Mouse (Mus musculus): ENCODE data around the gene H6pd. TPM values are rescaled to one million over a fixed set of nuclear protein-coding genes. Genes with fewer than 3 reads are reported as not detected.

H6pd gene
- total RNA-seq, 2 experiments from 2014 or later: 11.6 to 16.0 TPM

GRCm38 (mm10) chr4:150040003-150040581, 31.3 kb upstream of the H6pd start:
- no peak for DNase-seq (ENCODE audit: extremely low spot score in 1 of 2, low spot score in 2 of 2)
- no peak overlapping the region for H3K27ac ChIP-seq
- no peak for TF ChIP-seq CTCF (IDR thresholded peaks at IDR 0.05)
- intact Hi-C loops (cut with DNase I): no loop called here
- no peak overlapping the region for H3K4me3 ChIP-seq

DNA sequence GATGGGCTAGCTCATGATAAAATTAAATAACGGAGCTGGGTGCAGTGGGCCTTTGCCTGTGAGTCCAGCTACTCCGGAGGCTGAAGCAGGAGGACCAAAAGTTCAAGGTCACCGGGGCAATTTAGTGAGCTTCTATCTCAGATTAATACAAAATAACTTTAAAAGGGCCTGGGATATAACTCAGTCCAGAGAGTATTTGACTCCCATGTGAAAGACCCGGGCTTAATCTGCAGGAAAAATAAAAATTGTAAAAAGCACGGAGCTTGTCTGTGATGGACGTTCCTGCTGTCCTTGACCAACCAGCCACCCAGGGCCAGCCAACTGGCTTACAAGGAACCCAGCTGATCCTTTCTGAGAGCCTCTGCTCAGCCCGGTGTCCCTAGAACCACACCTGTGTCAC, 29.7 kb upstream of the H6pd start:
- DNase-seq (ENCODE audit: extremely low spot score in 1 of 2, low spot score in 2 of 2): no peak
- TF ChIP-seq CTCF (IDR thresholded peaks at IDR 0.05): no peak
- no peak overlapping the region for H3K4me3 ChIP-seq
- H3K27ac ChIP-seq: no peak overlapping the region
- intact Hi-C loops (cut with DNase I): loop anchor here (10.0 kb wide), 1 partner anchor 186 kb away; no protein-coding TSS in a partner anchor

DNA sequence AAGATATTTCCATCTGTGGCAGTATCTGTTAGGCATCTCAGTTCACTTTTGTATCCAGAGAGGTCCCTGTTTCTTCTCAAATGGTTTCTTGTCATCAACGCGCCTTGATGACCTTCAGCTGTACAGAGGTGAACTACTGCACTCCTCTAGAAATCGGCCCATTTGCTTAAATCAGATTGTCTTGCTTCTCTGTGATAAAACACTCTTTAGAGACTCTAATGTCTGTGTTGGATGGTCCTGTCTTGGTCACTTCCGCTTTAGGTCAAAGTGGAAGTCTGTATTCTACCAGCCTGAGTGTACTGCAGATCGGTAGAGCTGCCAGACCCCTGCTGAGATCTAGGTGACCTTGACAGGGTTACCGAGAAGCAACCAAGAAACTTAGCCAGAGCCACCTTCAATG, 27.3 kb upstream of the H6pd start:
- Histone ChIP-seq H3K4me3 (no peak overlapping the region), H3K27ac (no peak overlapping the region)
- intact Hi-C loops (cut with DNase I): loop anchor here (10.0 kb wide), 1 partner anchor 189 kb away; no protein-coding TSS in a partner anchor
- no peak for TF ChIP-seq CTCF (IDR thresholded peaks at IDR 0.05)
- DNase-seq (ENCODE audit: extremely low spot score in 1 of 2, low spot score in 2 of 2): no peak

DNA sequence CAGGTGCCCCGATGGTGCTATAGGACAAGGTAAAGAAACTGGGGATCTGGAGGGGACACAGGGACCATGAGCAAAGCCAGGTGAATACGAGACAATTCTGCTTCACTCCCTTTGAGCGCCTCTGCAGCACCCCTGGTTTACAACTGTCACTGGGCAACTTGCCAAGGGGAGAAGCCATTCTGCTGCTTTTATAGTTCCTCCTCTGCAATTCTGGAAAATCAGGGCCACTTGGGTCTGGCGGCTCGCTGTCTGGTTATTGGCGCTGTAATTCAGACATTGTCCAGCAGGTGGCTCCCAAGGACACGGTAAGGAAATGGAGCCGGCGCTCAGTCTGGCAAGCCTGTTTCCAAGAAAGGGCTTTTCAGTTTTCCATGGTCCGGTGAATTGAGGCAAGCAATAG, 26.5 kb upstream of the H6pd start:
- intact Hi-C loops (cut with DNase I): loop anchor here (1.0 to 10.0 kb wide), 3 partner anchors 38 to 190 kb away; no protein-coding TSS in a partner anchor

GRCm38 (mm10) chr4:150033261-150033671, 24.4 kb upstream of the H6pd start:
- intact Hi-C loops (cut with DNase I): loop anchor here (5.0 to 10.0 kb wide), 2 partner anchors 56 to 192 kb away; no protein-coding TSS in a partner anchor
- H3K4me3 ChIP-seq: peak overlapping the region; percentile 29
- TF ChIP-seq CTCF (IDR thresholded peaks at IDR 0.05): peak; percentile 13; the same call in 1 of the 2 replicates
- DNase-seq (ENCODE audit: extremely low spot score in 1 of 2, low spot score in 2 of 2): peak in 1 of 2 experiments; percentile 34
- peak overlapping the region; percentile 28; the same call in 1 of the 2 replicates for H3K27ac ChIP-seq

More for the DNA sequence above, 26.5 kb upstream of the H6pd start:
- Histone ChIP-seq H3K27ac (no peak overlapping the region), H3K4me3 (no peak overlapping the region)
- DNase-seq (ENCODE audit: extremely low spot score in 1 of 2, low spot score in 2 of 2): peak; percentile 87 to 92
- peak; percentile 98 for TF ChIP-seq CTCF (IDR thresholded peaks at IDR 0.05)

- Histone ChIP-seq H3K4me3 (peak overlapping the region; percentile 64), H3K27ac (peak overlapping the region; percentile 83)
- TF ChIP-seq CTCF (IDR thresholded peaks at IDR 0.05): no peak; the same call in none of the 2 replicates
- DNase-seq (ENCODE audit: extremely low spot score in 1 of 2, low spot score in 2 of 2): no peak
- intact Hi-C loops (cut with DNase I): loop anchor here (5.0 to 10.0 kb wide), 2 partner anchors 54 to 193 kb away; no protein-coding TSS in a partner anchor
Measured at GRCm38 (mm10) chr4:150031234-150031890, 22.5 kb upstream of the H6pd start.

DNA sequence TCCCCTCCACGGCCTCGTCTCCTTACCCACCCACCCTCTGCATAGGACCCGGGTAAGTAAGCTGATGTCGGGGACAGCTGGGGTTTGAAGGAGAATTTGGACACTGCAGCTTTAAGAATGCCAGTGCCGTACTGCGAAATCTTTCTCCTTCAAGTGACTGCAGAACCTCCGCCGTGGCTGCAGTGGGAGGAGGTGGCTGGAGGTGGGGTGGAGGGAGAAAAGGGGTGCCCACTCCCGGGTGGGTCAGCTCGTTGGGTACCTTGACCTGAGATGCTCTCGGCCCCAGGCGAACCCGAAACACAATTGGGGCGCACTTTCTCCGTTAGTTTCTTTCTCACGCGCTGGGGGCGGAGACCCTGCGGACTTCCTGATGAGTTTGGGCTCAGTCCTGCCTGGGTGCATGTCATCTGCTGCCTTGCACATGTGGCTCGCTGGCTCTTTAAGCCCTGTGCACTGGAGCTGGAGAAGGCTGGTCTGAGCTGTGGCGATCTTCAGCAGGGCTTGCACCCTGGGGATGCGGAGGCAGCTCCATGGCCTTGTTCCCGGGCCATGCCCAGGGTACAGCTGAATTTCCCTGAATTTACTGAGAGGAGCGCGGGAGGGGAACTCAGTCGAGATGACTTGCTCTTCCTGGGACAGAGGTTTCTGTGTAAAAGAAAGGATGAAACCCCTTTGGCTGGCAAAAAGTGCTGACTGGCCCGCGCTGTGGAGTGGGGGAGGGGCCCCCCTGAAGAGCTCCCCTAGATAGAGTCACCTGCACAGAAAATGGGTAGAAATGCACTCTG, 21.8 kb upstream of the H6pd start:
- TF ChIP-seq CTCF (IDR thresholded peaks at IDR 0.05): no peak
- peak overlapping the region; percentile 83 for H3K27ac ChIP-seq
- peak in 1 of 2 experiments; percentile 38 for DNase-seq (ENCODE audit: extremely low spot score in 1 of 2, low spot score in 2 of 2)
- intact Hi-C loops (cut with DNase I): loop anchor here (1.0 to 10.0 kb wide), 3 partner anchors 53 to 194 kb away; no protein-coding TSS in a partner anchor
- H3K4me3 ChIP-seq: peak overlapping the region; percentile 64

- Histone ChIP-seq H3K4me3 (peak overlapping the region; percentile 64), H3K27ac (peak overlapping the region; percentile 83)
- TF ChIP-seq CTCF (IDR thresholded peaks at IDR 0.05): no peak
- peak; percentile 23 to 36 for DNase-seq (ENCODE audit: extremely low spot score in 1 of 2, low spot score in 2 of 2)
- intact Hi-C loops (cut with DNase I): loop anchor here (1.0 to 10.0 kb wide), 5 partner anchors 17 to 223 kb away; no protein-coding TSS in a partner anchor
Measured at GRCm38 (mm10) chr4:150029885-150030284, 21.1 kb upstream of the H6pd start.

DNA sequence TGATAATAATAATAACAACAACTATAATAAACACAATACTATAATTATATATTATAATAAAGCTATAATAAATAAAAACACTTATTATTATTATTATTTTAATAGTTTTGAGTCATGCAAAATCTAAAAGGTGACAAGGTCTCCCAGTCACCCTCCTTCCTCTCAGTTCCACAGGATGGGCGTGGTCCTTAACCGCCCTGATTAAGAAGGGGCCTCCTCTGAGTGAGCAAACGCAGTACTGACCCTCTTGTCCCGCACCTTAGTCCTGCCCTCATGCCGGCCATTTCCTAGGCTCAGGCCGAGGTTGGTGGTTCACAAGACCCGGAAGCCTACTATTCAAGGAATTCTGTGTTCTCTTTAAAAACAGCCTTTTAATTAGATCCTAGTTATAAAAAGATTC, 14.7 kb upstream of the H6pd start:
- no peak for TF ChIP-seq CTCF (IDR thresholded peaks at IDR 0.05)

DNA sequence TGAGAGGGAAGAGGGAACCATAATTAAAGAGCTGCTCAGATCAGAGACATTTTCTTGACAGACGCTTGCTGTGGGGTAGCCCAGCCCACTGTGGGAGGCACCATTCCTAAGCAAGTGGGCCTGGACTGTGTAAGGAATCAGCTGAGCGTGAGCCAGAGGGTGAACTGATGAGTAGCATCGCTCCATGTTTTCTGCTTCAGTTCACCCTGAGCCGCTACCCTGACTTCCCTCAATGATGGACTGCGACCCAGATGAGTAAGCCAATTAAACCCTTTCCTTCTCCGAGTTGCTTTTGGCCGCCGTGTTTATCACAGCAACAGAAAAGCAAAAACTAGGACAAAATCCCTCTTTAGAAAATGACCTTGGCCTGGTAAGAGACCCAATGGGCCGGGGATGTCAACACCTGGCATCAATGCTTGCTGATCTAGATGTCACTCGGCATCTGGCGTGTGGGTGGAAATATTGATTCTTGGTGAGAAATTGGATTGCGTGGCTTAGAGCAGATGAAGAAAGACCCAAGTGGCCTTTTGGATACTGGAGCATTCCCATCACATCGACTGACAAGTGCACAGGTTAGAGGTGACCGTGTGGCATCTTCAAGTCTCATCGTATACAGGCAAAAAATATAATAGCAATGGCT, 11.0 kb upstream of the H6pd start:
- intact Hi-C loops (cut with DNase I): no loop called here
- TF ChIP-seq CTCF (IDR thresholded peaks at IDR 0.05): no peak
- no peak overlapping the region for H3K27ac ChIP-seq

More for the DNA sequence above, 14.7 kb upstream of the H6pd start:
- intact Hi-C loops (cut with DNase I): no loop called here
- no peak for DNase-seq (ENCODE audit: extremely low spot score in 1 of 2, low spot score in 2 of 2)
- Histone ChIP-seq H3K4me3 (no peak overlapping the region), H3K27ac (no peak overlapping the region)

DNA sequence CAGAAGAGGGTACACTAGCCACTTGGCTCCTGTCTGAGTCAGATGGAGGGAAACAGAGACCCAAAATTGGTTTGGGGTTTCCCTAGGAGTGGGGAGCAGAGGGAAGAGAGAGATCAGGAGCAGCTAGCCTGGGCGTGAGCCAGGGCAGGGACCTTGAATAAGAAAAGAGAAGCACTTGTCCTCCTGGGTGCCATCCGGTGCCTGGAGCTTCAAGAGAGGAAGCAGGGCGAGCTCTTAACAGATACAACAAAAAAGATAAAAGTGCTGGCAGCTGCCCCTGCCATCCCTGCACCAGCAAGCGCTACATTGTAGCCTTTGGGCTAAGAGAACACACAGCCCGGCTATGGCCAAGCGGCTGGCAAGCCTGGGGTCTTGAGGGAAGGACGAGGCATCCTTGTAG, 6.6 kb upstream of the H6pd start:
- TF ChIP-seq CTCF (IDR thresholded peaks at IDR 0.05): no peak
- no peak overlapping the region for H3K27ac ChIP-seq
- intact Hi-C loops (cut with DNase I): no loop called here
- H3K4me3 ChIP-seq: no peak overlapping the region
- no peak for DNase-seq (ENCODE audit: extremely low spot score in 1 of 2, low spot score in 2 of 2)

More for the DNA sequence above, 11.0 kb upstream of the H6pd start:
- H3K4me3 ChIP-seq: no peak overlapping the region
- no peak for DNase-seq (ENCODE audit: extremely low spot score in 1 of 2, low spot score in 2 of 2)

Measured in left cerebral cortex, adult 2 months (tissue).